Mouse (Mus musculus) megakaryocyte, embryonic 14.5 days (primary cell): ENCODE data around the gene Vapb. TPM values are rescaled to one million over a fixed set of nuclear protein-coding genes. Genes with fewer than 3 reads are reported as not detected.

Experiments used
- H3K27me3 ChIP-seq: replicated peaks from 2 replicates; pipeline ENCODE3; 2012; ENCODE audit warnings: inconsistent platforms
- H3K36me3 ChIP-seq: replicated peaks from 2 replicates; pipeline ENCODE3; 2012; ENCODE audit warnings: low read length, inconsistent platforms, mixed read lengths
- H3K4me1 ChIP-seq: 2 replicates; pipeline ENCODE4 v1.6.1; 2012; ENCODE audit warnings: inconsistent platforms
- H3K4me3 ChIP-seq: replicated peaks from 2 replicates; pipeline ENCODE3; 2012; ENCODE audit warnings: moderate library complexity, mild to moderate bottlenecking, inconsistent platforms
- H3K9me3 ChIP-seq: 2 replicates; pipeline ENCODE4 v1.6.1; 2012; ENCODE audit warnings: inconsistent platforms
- FLI1 ChIP-seq: IDR thresholded peaks from 2 replicates; pipeline ENCODE4 v1.6.1; 2012; ENCODE audit warnings: low read length, inconsistent platforms, mixed read lengths
- GATA1 ChIP-seq: IDR thresholded peaks from 3 replicates; pipeline ENCODE4 v1.6.1; 2012; ENCODE audit warnings: mixed read lengths, low read length, inconsistent platforms, borderline replicate concordance
- polyA plus RNA-seq: library from polyadenylated mRNA; stranded (reverse); fragments of >175 nt; gene quantifications from 2 replicates; pipeline ENCODE4 v1.2.3, GENCODE M21; 2012; ENCODE audit warnings: low replicate concordance; ENCODE audit not compliant: insufficient read depth

The Vapb gene
- polyA plus RNA-seq, 1 experiment, result 36.2 TPM

DNA sequence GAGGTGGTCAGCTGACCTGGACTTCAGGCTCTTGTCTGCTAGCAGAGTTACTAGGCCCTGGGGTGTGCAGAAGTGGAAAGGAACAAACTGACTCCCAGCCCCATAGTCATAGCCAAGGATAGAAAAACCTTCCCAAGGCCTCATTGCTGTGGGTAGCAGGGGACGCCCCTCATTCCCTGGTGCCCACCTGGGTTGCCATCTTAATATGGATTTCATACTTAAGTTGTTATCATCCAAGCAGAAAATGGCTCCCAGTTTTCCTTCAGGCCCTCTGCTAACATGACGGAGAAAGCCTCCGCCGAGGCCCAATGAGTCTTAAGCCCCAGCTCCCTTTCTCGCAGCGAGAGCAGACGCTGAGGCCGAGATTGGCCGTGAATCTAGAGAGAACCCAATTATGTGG, 63.3 kb downstream of the Vapb start:
- TF ChIP-seq FLI1, result no peak
- no peak for TF ChIP-seq GATA1
- Histone ChIP-seq H3K27me3 (peaks cover 37% of the 10 kb centered on the region), H3K4me3 (no peak overlapping the region)

DNA sequence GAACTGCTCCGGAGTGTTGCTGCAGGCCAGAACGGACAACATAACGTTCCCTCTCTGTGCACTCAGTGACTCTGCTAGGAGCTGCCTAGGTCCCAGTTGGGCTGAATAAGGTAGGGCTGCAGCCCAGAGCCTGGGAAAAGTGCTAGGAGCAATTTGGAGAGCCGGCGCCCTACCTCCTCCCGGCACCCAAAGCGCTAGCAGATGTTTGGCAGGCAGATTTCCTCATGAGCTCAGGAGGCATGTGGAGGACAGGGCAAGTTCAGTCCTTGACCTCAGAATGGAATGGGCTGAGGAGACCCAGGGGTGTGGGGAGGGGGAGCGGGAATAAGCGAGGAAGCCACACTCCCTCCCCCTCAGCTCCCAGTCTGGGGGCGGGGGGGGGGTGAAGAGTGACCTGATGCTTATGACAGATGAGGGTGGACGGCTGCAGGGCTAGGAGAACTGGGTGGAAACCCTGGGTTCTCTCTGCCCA, 64.1 kb downstream of the Vapb start:
- H3K9me3 ChIP-seq, result no peaks in the 10 kb centered on the region
- TF ChIP-seq FLI1 (no peak), GATA1 (no peak)
- no peaks in the 10 kb centered on the region for H3K4me1 ChIP-seq
- H3K4me3 ChIP-seq, result no peak overlapping the region
- H3K36me3 ChIP-seq, result no peaks in the 10 kb centered on the region
- H3K27me3 ChIP-seq, result peaks cover 32% of the 10 kb centered on the region

More for the DNA sequence above, 63.3 kb downstream of the Vapb start:
- Histone ChIP-seq H3K9me3 (no peaks in the 10 kb centered on the region), H3K36me3 (no peaks in the 10 kb centered on the region), H3K4me1 (no peaks in the 10 kb centered on the region)

DNA sequence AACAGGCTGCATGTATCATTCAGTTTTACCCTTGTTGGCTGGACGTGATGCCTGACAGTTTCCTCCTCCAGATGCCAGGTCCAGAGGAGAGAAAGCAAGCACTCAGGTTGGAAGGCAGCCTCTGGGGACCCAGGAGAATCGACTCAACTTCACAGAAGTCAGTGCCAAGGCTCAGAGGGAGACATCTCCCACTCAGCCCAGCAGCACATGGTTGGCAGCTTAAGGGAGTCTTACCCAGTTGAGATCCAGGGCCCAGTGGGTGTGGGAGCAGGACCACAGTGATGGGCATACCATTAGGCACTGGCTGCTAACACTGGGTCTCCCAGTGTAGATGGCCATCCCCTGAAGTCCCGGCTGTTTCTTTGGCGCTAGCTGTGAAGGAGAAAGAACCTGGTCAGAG, 64.9 kb downstream of the Vapb start:
- H3K36me3 ChIP-seq, result no peaks in the 10 kb centered on the region
- TF ChIP-seq FLI1, result no peak
- TF ChIP-seq GATA1, result no peak
- no peaks in the 10 kb centered on the region for H3K9me3 ChIP-seq
- H3K4me1 ChIP-seq, result no peaks in the 10 kb centered on the region
- H3K4me3 ChIP-seq, result no peak overlapping the region
- H3K27me3 ChIP-seq, result peaks cover 28% of the 10 kb centered on the region

DNA sequence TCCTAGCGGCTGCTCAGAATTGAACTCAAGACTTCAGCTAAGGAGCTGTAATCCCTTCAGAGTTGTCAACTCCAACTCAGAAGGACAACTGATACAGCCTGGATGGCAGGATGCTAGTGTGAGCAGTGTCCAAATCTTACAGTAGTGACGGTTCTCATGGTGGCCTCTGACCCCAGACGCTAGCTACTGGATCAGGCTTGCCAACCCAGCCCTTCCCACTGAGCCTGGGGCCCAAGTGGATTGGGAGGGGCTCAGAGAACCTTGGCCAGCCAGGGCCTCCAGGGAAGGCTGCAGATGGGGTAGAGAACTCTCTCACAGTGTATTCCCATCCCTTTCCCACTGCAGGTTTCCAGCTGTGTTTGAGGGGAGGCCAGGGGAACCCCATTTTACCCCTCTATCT, 65.6 kb downstream of the Vapb start:
- no peaks in the 10 kb centered on the region for H3K36me3 ChIP-seq
- no peaks in the 10 kb centered on the region for H3K9me3 ChIP-seq
- TF ChIP-seq FLI1, result no peak
- TF ChIP-seq GATA1, result no peak
- peaks cover 30% of the 10 kb centered on the region for H3K27me3 ChIP-seq
- no peaks in the 10 kb centered on the region for H3K4me1 ChIP-seq
- no peak overlapping the region for H3K4me3 ChIP-seq

DNA sequence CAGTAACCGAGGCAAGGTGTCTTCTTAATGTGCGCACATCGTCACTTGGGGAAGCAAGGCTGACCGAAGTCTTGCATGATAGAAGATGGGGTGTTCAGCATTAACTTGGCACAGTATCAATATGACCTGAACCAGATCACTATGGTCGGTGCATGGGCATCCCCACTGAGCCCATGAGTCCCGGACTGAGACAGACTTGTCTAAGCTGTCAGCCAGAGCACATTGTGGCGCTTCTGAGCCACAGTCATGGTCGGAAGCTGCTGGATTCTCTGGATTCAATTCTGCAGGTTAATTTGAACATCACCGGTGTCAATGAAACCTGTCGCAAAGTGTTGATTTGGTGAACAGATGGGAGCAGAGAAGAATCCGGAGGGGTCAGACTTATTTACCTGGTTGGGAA, 66.5 kb downstream of the Vapb start:
- Histone ChIP-seq H3K9me3 (no peaks in the 10 kb centered on the region), H3K4me3 (no peak overlapping the region), H3K4me1 (no peaks in the 10 kb centered on the region), H3K36me3 (no peaks in the 10 kb centered on the region), H3K27me3 (peaks cover 30% of the 10 kb centered on the region)
- no peak for TF ChIP-seq GATA1
- no peak for TF ChIP-seq FLI1

DNA sequence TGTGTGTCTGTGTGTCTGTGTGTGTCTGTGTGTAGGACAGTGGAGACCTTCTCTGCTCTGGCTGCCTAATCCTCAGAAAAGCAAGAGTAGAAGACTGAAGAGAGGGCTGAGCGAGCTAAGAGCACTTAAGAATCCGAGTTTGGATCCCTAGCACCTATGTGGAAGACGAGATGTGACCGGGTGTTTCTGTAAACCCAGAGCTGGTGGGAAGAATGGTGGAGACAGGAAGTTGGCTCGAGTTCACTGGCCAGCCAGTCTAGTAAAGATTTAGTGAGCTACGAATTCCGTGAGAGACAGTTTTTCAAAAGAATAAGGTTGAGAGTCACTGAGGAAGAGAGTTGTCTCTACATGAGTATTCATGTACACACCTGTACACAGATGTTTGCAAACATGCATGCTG, 69.3 kb downstream of the Vapb start:
- peaks cover 35% of the 10 kb centered on the region for H3K27me3 ChIP-seq
- no peaks in the 10 kb centered on the region for H3K4me1 ChIP-seq
- H3K4me3 ChIP-seq, result no peak overlapping the region
- 0 out of 2 replicates have a peak, but pooled peaks cover 3% of the 10 kb centered on the region for H3K9me3 ChIP-seq
- TF ChIP-seq FLI1, result no peak
- no peak for TF ChIP-seq GATA1
- no peaks in the 10 kb centered on the region for H3K36me3 ChIP-seq

DNA sequence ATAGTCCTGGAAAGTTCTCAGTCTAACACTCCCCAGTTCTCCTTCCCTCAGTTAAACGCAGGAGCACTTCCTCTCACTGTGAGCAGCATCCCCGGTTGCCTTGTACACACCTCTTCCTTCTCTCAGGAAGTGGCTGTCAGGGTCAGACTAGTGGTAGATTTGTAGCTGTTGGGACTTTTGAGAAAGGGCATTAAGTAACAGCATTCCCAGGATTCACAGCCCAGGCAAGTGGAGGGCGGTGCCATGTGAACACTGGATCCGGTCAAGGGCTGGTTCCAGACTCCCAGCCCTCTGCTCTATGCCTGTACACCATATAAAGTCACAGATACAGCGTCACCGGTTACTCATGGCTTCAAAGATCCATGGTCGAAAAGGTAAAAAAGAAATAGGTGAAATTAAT, 71.6 kb downstream of the Vapb start:
- H3K27me3 ChIP-seq, result peaks cover 18% of the 10 kb centered on the region
- H3K4me1 ChIP-seq, result no peaks in the 10 kb centered on the region
- no peak for TF ChIP-seq FLI1
- TF ChIP-seq GATA1, result no peak
- H3K9me3 ChIP-seq, result 0 out of 2 replicates have a peak, but pooled peaks cover 3% of the 10 kb centered on the region
- no peak overlapping the region for H3K4me3 ChIP-seq
- no peaks in the 10 kb centered on the region for H3K36me3 ChIP-seq

DNA sequence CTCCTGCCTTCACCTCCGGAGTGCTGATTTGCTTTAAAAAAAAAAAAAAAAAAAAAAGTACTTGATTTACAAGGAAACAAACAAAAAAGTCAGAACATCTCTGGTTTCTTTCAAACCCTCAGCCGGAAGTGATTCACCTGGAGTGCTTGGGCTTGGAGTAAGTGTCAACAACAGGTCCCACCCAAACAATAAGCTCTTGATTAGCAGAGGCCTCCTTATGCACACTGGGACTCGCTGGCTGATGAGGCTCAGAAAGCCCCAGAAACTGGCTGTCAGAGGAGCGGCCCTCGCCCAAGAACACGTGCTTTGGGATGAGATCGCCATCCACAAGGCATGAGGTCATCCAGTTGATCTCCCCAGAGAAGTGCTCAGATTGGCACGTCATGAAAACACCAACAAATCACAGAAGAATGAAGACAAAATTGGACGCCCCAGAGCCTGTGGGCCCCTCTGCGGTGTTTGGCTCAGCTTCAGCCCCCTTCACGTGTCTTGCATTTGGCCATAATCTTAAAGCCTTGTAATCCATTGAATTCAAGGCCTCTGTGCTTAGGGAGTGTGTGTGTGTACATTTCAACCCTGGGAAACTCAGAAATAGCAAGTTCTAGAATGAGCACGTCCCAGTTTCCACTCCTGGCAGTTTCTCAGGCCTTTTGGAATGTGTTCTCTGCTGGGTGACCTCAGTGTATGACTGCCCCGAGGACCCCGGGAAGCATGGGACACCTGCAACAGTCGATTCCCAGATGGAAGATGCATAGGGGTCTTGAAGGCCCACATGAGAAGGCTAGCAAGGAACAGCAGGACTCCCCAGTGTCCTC, 72.9 kb downstream of the Vapb start:
- no peak overlapping the region for H3K4me3 ChIP-seq
- H3K27me3 ChIP-seq, result peaks cover 14% of the 10 kb centered on the region
- TF ChIP-seq FLI1 (no peak), GATA1 (no peak)
- H3K36me3 ChIP-seq, result no peaks in the 10 kb centered on the region
- H3K4me1 ChIP-seq, result no peaks in the 10 kb centered on the region
- H3K9me3 ChIP-seq, result 0 out of 2 replicates have a peak, but pooled peaks cover 3% of the 10 kb centered on the region

DNA sequence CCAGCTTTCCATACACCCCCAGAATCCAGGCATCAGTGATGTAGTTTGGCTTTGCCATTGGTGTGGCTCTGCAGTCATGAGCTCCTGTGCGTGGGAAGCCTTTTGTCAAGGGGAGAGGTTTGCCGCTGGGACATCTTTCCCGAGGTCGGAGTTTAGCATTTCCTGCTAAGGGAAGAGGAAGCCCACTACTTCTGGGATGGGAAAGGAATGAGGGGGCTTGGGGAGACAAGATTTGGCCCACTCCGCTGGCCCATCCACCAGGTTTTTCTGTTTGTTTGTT, 73.5 kb downstream of the Vapb start:
- no peaks in the 10 kb centered on the region for H3K4me1 ChIP-seq
- no peak overlapping the region for H3K4me3 ChIP-seq
- no peaks in the 10 kb centered on the region for H3K36me3 ChIP-seq
- peaks cover 14% of the 10 kb centered on the region for H3K27me3 ChIP-seq
- TF ChIP-seq GATA1 (no peak), FLI1 (no peak)
- H3K9me3 ChIP-seq, result peaks cover 4% of the 10 kb centered on the region; the same call in 1 of the 2 replicates

DNA sequence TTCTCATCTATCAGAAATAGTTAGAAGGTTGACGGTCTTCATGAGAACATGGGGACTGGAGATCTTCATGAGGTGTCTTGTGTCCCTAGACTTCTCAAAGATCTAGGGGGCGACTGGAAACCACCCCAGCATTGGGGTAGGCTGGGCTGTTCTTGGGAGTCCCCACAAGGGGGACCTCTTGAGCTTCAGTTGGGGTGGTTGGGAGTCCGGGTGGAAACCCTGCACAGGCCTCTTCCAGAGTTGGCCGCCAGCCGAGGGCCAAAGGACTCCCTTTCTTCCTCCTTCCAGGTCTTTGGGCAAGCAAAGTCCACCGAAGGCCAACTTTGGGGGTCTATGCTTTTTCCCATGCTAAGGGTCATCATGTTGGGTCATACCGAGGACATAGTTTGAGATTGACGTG, 74.5 kb downstream of the Vapb start:
- peaks cover 12% of the 10 kb centered on the region for H3K27me3 ChIP-seq

More for the DNA sequence above, 74.5 kb downstream of the Vapb start:
- no peaks in the 10 kb centered on the region for H3K4me1 ChIP-seq
- no peaks in the 10 kb centered on the region for H3K36me3 ChIP-seq
- no peak overlapping the region for H3K4me3 ChIP-seq
- TF ChIP-seq GATA1, result no peak
- H3K9me3 ChIP-seq, result peaks cover 14% of the 10 kb centered on the region
